ENCODE assay signal across 9 mouse cellular contexts in the genomic region with DNA sequence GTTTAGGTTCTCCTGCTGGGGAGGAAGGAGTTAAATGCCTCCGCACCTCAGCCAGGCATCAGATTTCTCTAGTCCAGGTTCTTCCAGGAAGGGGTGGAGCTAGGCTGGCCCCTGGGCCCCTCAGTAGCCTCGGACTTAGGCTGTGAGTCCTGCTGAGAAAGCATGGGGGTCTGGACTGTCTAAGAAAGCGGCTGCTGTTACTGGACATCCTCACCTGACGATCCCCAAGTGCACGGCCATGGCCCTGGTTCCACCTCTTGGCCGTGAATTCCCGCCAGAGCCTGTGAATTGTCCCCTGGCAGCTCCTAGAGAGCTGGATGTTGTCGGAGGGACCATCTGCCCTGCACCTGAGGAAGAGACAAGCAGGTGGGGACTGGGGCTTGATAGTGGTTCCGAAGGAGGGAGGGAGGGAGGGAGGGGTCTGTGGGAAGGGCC. TPM values are rescaled to one million over a fixed set of nuclear protein-coding genes. Genes with fewer than 3 reads are reported as not detected.
DNase-seq lines count a peak whose midpoint lies in the region; ATAC-seq and TF ChIP-seq lines count a peak whose summit lies in the region.
"Had no signal": no experiment of that assay in that cellular context is flagged by ENCODE, and none has a peak within 500 bp of the region (broad histone marks: within the 10 kb centered on the region; RNA-seq: fewer than 3 reads in every experiment).

A gene (plus strand): TSS at position 87 of the 435 bp plus-strand sequence.

- H3K9me3 ChIP-seq in heart, embryonic 15.5 days (replicated peaks): no peaks in the 10 kb centered on the region
- H3K9me3 ChIP-seq in hindbrain, embryonic 12.5 days (replicated peaks): no peaks in the 10 kb centered on the region
- H3K9me3 ChIP-seq in liver, embryonic 13.5 days (replicated peaks): no peaks in the 10 kb centered on the region

- peaks cover 11% of the 10 kb centered on the region for H3K4me1 ChIP-seq in heart, embryonic 15.5 days (replicated peaks)
- H3K4me1 ChIP-seq in hindbrain, embryonic 12.5 days: peaks cover 10% of the 10 kb centered on the region; the same call in 1 of the 2 replicates
- H3K4me1 ChIP-seq in liver, embryonic 13.5 days (replicated peaks): peaks cover 20% of the 10 kb centered on the region

- peak within 1 kb of the TSS; percentile 52 for H3K4me2 ChIP-seq in heart, embryonic 15.5 days
- peak within 1 kb of the TSS; percentile 43 for H3K4me2 ChIP-seq in hindbrain, embryonic 12.5 days (replicated peaks)
- H3K4me2 ChIP-seq in liver, embryonic 13.5 days: peak within 1 kb of the TSS; percentile 48

- H3K27ac ChIP-seq in heart, embryonic 15.5 days: no peak within 1 kb of the TSS
- no peak within 1 kb of the TSS for H3K27ac ChIP-seq in hindbrain, embryonic 12.5 days
- no peak within 1 kb of the TSS for H3K27ac ChIP-seq in liver, embryonic 13.5 days
- H3K27ac ChIP-seq in left cerebral cortex, adult 2 months: no peak within 1 kb of the TSS

- no peaks in the 10 kb centered on the region for H3K27me3 ChIP-seq in heart, embryonic 15.5 days
- no peaks in the 10 kb centered on the region for H3K27me3 ChIP-seq in hindbrain, embryonic 12.5 days
- H3K27me3 ChIP-seq in liver, embryonic 13.5 days: no peaks in the 10 kb centered on the region

- DNase-seq in heart, adult 9 months (ENCODE audit: low spot score in 2 of 2): no peak
- DNase-seq in adrenal gland, postnatal 14 days: no peak
- no peak for DNase-seq in liver, embryonic 13.5 days
- DNase-seq in thymus, postnatal 4 days: no peak
- no peak for DNase-seq in left cerebral cortex, adult 2 months (ENCODE audit: extremely low spot score in 1 of 2, low spot score in 2 of 2)
- DNase-seq in right cerebral cortex, postnatal 25 days: no peak

- no peak for TF ChIP-seq CTCF in left cerebral cortex, adult 2 months (IDR thresholded peaks at IDR 0.05)

- H3K36me3 ChIP-seq in heart, embryonic 15.5 days: no peaks in the 10 kb centered on the region
- peaks cover 20% of the 10 kb centered on the region for H3K36me3 ChIP-seq in hindbrain, embryonic 12.5 days
- 0 out of 2 replicates have a peak, but pooled peaks cover 3% of the 10 kb centered on the region for H3K36me3 ChIP-seq in liver, embryonic 13.5 days

- 5% methylated on average over 9 of the region's 9 CpGs for WGBS in heart, embryonic 15.5 days
- 2% methylated on average over 9 of the region's 9 CpGs for WGBS in hindbrain, embryonic 12.5 days
- 9% methylated on average over 9 of the region's 9 CpGs for WGBS in liver, embryonic 13.5 days (ENCODE audit: insufficient replicate concordance)

- peak within 1 kb of the TSS; percentile 26; the same call in 1 of the 2 replicates for H3K9ac ChIP-seq in heart, embryonic 15.5 days
- H3K9ac ChIP-seq in hindbrain, embryonic 12.5 days: peak within 1 kb of the TSS; percentile 46; the same call in 1 of the 2 replicates
- peak within 1 kb of the TSS; percentile 45 for H3K9ac ChIP-seq in liver, embryonic 13.5 days

- ATAC-seq in heart, embryonic 15.5 days (replicated peaks; ENCODE audit: insufficient number of reproducible peaks, insufficient read depth, low FRiP score, low read depth): no peak
- no peak for ATAC-seq in hindbrain, embryonic 12.5 days (ENCODE audit: low FRiP score)
- 0 out of 2 replicates have a peak, but pooled peaks have one; percentile 25 for ATAC-seq in liver, embryonic 13.5 days (ENCODE audit: low read depth)

- H3K4me3 ChIP-seq in heart, embryonic 15.5 days: peak within 1 kb of the TSS; percentile 35
- peak within 1 kb of the TSS; percentile 27 for H3K4me3 ChIP-seq in hindbrain, embryonic 12.5 days
- H3K4me3 ChIP-seq in liver, embryonic 13.5 days (replicated peaks): peak within 1 kb of the TSS; percentile 40
- H3K4me3 ChIP-seq in left cerebral cortex, adult 2 months: no peak within 1 kb of the TSS
- H3K4me3 ChIP-seq: myocyte had no signal

- intact Hi-C loops in left cerebral cortex, adult 2 months (cut with DNase I): no loop called here

RNA-seq across cellular contexts. Expression of the gene that starts here (rescaled TPM):
- 6.1 and 18.8 TPM in 2 replicates for polyA plus RNA-seq in heart, embryonic 15.5 days (2015; fragmentation: Nextera tagmentation; extraction: Ambion mirVana)
- total RNA-seq in adrenal gland, postnatal 14 days (2021): 23.5 and 30.2 TPM in 2 replicates
- polyA plus RNA-seq in hindbrain, embryonic 12.5 days (2016; fragmentation: Nextera tagmentation; extraction: Ambion mirVana): 36.9 and 39.2 TPM in 2 replicates
- 6.1 and 8.8 TPM in 2 replicates for polyA plus RNA-seq in liver, embryonic 13.5 days (2015; fragmentation: Nextera tagmentation; extraction: Ambion mirVana)
- 10 to 100 TPM in 1 of 2 experiments, 1 to 10 TPM in 1; 8.8 to 19.2 TPM for total RNA-seq in left cerebral cortex, adult 2 months (2021)
